Mouse (Mus musculus): Measurements from ENCODE around the gene Gata3. TPM values are rescaled to one million over a fixed set of nuclear protein-coding genes. Genes with fewer than 3 reads are reported as not detected.
A peak's percentile ranks its signal among the peaks of the same experiment; 100 is the strongest.

Gata3 gene
- under 1 TPM in 2 of 4 experiments, not detected in 2; 0.09 to 0.47 TPM for total RNA-seq (2022)

- DNase-seq (ENCODE audit: low spot score in 2 of 2): no peak
Measured at GRCm38 (mm10) chr2:9889651-9890183, at the start of gene Gata3. Gene Gata3 (minus strand): TSS chr2:9890034.

DNA sequence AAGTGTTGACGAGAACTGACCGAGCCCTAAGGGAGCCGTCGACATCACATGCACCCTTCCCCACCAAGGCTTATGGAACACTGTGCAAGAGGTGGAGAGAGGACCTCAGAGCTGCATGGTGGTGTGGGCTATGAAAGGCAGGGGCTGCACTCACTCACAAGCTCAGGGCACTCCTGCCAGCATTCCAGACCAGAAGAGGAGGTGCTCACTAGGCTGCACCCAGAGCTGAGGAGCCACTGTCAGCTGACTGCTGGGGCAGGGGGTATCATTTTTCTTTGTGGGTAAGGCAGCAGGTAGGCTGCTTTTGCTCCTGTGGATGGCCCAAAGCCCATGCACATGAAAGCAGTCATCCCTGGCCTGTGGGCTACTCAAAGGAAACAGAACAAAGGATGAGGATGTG is 49.4 kb upstream of the Gata3 start:
- no peak for DNase-seq (ENCODE audit: low spot score in 2 of 2)

DNA sequence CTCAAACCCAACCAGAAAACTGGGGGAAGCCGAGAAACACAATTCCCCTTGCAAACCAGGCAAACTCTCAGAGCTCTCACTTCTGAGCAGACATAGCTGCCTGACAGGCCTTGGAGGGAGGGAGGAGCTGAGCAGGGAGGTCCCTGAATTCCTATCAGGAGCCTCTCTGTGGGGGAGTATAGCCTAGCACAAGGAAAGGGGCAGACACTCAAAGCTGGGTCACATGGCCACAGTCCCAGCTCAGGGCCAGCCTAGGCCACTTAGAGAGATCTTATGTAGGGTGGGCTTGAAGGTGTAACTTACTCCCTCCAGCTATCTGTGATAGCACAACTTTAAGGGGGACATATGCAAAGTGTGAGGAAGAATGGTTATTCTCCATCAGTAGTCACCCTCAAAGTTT is 46.1 kb upstream of the Gata3 start:
- no peak for DNase-seq (ENCODE audit: low spot score in 2 of 2)

- DNase-seq (ENCODE audit: low spot score in 2 of 2): no peak
Measured at GRCm38 (mm10) chr2:9926905-9927283, 37.1 kb upstream of the Gata3 start.

DNA sequence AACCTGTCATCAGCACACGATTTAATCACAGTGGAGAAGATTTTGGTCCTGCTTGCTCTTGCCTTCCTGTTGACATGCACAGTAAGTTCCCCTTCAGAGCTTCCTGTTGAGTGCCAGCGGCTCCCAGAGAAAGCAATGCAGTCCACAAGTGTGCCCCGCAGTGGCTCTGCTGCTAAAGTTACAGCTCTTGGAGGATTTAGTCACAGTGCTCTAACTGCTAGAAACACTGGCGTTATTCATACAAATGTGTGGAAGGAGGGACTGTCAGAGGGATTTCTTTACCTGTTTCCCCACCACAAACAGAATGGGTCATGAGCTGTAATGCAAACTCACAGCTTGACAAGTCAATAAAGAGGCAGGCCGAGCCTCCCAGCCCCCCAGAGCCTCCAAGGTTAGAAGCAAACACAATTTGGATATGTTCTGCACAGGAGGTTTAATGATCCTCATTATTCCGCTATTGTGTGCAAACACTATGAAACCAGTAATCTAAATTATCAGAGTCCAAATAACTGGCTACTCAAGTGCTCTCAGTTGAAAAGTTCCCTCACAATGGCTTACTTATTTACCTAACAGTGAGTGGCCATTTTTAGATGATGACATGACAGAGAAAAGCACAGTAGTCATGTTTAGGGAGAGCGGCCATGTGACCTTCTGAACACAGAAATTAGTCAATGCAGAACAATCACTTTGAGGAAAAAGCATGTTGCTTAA is 36.5 kb upstream of the Gata3 start:
- DNase-seq (ENCODE audit: low spot score in 2 of 2): no peak

GRCm38 (mm10) chr2:9918691-9919471 is 29.0 kb upstream of the Gata3 start:
- no peak for DNase-seq (ENCODE audit: low spot score in 2 of 2)

GRCm38 (mm10) chr2:9917602-9918001 is 27.8 kb upstream of the Gata3 start:
- DNase-seq (ENCODE audit: low spot score in 2 of 2): peak in 1 of 2 experiments; percentile 9

DNA sequence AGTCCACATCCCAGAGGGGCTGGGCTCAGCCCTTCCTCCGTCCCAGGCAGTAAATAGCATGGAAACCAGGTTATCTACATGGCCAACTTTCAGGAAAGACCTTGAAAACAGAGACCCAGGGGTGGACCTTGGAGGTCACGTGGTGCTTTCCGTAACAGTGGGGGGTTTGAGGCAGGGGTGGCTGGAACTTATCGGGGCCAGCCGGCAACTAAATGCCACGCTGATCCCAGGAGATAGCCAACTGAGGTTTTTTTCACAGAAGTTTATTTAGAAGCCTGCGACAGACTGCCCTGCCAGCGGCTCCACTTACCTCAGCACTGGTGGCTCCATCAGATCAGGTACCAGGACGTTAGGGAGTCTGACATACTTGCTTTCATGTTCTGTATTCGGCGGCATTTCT is 16.2 kb upstream of the Gata3 start:
- DNase-seq (ENCODE audit: low spot score in 2 of 2): no peak

DNA sequence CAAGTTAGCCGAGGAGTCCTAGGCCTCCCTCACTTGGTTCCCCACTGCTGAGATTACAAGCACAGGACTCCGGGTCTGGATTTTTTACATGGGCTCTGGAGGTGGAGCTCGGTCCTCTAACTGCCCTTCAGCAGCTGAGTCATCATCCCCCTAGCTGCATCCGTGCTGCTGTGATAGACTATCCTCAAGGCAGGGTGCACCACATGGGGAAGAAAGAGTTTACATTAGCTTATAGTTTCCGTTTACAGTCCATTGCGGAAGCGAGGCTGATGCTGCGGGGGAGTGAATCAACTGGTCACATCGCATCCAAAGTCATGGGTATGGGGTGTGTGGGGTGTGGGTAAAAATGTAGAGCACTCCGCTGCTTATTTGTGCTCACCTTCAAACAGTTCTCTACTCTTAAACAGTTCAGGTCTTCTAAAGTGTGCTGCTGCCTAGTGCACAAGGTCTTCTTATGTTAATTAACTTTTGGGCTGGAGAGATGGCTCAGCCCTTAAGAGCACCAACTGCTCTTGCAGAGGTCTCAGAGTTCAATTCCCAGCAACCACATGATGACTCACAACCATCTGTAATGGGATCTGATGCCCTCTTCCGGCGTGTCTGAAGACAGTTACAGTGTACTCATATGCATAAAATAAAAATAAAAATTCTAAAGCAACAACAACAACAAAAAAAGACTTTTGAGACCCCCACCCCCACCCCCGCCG is 14.2 kb upstream of the Gata3 start:
- no peak for DNase-seq (ENCODE audit: low spot score in 2 of 2)

- no peak for DNase-seq (ENCODE audit: low spot score in 2 of 2)
Measured at GRCm38 (mm10) chr2:9897846-9898245, 8.0 kb upstream of the Gata3 start.

- DNase-seq (ENCODE audit: low spot score in 2 of 2): no peak
Measured at GRCm38 (mm10) chr2:9896097-9896770, 6.4 kb upstream of the Gata3 start.

GRCm38 (mm10) chr2:9894836-9895593 is 5.2 kb upstream of the Gata3 start:
- no peak for DNase-seq (ENCODE audit: low spot score in 2 of 2)

- DNase-seq (ENCODE audit: low spot score in 2 of 2): no peak
Measured at GRCm38 (mm10) chr2:9893272-9893953, 3.6 kb upstream of the Gata3 start.

DNA sequence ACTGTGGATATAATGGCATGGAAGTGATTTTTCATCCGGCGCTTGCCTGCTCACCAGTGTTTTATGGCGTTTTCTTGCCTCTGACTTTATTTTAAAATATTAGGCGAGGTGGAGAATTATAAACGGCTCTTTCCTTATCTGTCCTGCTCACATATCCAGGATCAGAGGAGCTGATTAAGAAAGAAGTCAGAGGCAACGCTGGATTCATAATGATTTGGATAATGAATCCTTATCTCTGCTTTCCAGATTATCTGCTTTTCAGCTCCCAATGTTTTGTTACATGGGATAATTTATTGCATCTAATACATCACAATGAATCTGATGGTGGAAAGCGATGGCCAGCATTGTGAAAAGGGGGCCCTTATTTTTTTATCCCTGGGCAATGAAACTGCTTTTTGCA is 2.7 kb upstream of the Gata3 start:
- DNase-seq (ENCODE audit: low spot score in 2 of 2): no peak

GRCm38 (mm10) chr2:9890906-9891305 is 1.1 kb upstream of the Gata3 start:
- no peak for DNase-seq (ENCODE audit: low spot score in 2 of 2)

GRCm38 (mm10) chr2:9890251-9890650 is 417 bp upstream of the Gata3 start:
- DNase-seq (ENCODE audit: low spot score in 2 of 2): no peak

GRCm38 (mm10) chr2:9888913-9889650 is 752 bp downstream of the Gata3 start, which contains the start of gene 9230102O04Rik:
Gene 9230102O04Rik (minus strand): TSS chr2:9889540.
- DNase-seq (ENCODE audit: low spot score in 2 of 2): no peak

GRCm38 (mm10) chr2:9887636-9888035 is 2.2 kb downstream of the Gata3 start:
- no peak for DNase-seq (ENCODE audit: low spot score in 2 of 2)

GRCm38 (mm10) chr2:9886921-9887610 is 2.8 kb downstream of the Gata3 start:
- no peak for DNase-seq (ENCODE audit: low spot score in 2 of 2)

All from layer of hippocampus, adult 8-10 months (tissue).